Mouse (Mus musculus) layer of hippocampus, adult 11-12 months (tissue): ENCODE results near the gene F12.

Experiments
- DNase-seq: peaks from one replicate; pipeline ENCODE4 v3.0.0; 2022; ENCODE audit warnings: low spot score

F12 gene

DNA sequence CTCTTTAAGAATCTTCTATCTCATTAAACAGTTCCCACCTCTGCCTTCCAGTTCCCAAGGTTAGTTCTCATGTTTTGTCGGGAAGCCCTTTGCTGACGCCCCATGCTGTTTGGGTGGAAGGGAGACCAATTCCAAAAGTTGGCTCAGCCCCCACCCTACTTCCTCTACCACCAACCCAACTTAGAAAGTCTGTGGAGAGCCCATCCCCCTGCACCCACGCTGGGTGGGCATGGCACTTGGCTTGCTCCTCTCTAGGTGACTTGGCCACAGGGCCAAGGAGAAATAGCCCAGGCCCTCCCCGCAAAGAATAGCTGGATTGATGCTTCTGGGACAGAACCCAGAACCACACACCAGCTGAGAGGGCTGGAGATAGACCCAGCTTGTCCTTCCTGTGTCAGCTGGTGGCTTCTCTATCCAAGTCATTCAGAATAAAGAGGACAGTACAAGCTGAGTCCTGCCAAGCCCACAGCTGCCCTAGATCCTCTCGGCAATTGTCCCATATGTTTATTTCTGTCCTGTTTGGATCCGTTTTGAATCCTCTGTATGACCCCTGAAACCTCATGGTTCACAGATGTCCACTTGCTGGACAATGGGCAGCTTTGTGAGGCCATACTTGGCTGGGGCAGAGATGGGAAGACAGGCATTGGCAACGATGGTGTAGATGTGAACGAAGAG lies 55.4 kb downstream of the F12 start:
- peak; percentile 75 for DNase-seq

DNA sequence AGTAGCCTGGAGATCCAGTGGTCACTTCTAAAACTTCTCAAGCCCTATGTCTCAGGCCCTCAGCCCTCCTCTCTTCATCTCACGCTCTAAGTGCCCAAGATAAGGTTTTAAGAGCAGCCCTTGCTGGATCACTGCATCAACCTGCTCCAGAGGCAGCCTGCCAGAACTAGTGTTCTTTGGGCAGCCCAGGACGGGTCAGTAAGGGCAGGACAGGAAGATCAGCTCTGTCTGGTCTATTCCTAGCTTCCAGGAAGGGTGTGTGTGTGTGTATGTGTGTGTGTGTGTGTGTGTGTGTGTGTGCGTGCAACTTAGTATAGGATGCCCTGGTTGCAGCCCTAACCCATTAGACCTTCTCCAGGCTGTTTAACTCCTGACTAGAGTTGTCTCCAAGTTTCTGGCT lies 56.4 kb downstream of the F12 start:
- no peak for DNase-seq

GRCm38 (mm10) chr13:55369531-55370114 lies 57.0 kb downstream of the F12 start, which contains the start of gene Rgs14:
TSS of gene Rgs14 (plus strand) at chr13:55369732.
- peak; percentile 70 for DNase-seq

- DNase-seq = no peak
Observed at GRCm38 (mm10) chr13:55368401-55368800, 58.2 kb downstream of the F12 start.
